Mouse (Mus musculus) G1E (cell line): ENCODE data around the gene Eral1. TPM values are rescaled to one million over a fixed set of nuclear protein-coding genes. Genes with fewer than 3 reads are reported as not detected.
A peak's percentile ranks its signal among the peaks of the same experiment; 100 is the strongest.
"Not testable (repeated sequence)": the region's sequence is repeated elsewhere in the genome, so short reads cannot be mapped to it uniquely, and the experiment has no call there.

Experiments used
- ATAC-seq: 2 replicates; pipeline ENCODE4 v1.8.0; 2016; ENCODE audit warnings: mild to moderate bottlenecking; ENCODE audit not compliant: insufficient number of reproducible peaks, poor library complexity, low FRiP score, severe bottlenecking; ENCODE audit errors: extremely low read depth
- DNase-seq: peaks from one replicate; pipeline ENCODE4 v3.0.0; 2012; ENCODE audit warnings: low spot score
- H3K27me3 ChIP-seq: 2 replicates; pipeline ENCODE4 v1.6.1; 2012; ENCODE audit warnings: mild to moderate bottlenecking, low read length, inconsistent platforms; ENCODE audit not compliant: insufficient read depth
- H3K36me3 ChIP-seq: replicated peaks from 2 replicates; pipeline ENCODE3; 2012; ENCODE audit warnings: mild to moderate bottlenecking, inconsistent platforms
- H3K4me1 ChIP-seq: 2 replicates; pipeline ENCODE4 v1.6.1; 2012; ENCODE audit warnings: low read depth, low read length, inconsistent platforms, mixed read lengths; ENCODE audit not compliant: insufficient read depth
- H3K4me3 ChIP-seq: 2 replicates; pipeline ENCODE4 v1.5.1; 2012; ENCODE audit warnings: low read depth, mild to moderate bottlenecking, inconsistent platforms, low read length, moderate library complexity, mixed read lengths
- H3K9me3 ChIP-seq: replicated peaks from 2 replicates; pipeline ENCODE4 v1.6.1; 2012; ENCODE audit warnings: inconsistent platforms
- CTCF ChIP-seq: IDR thresholded peaks from 2 replicates; pipeline ENCODE4 v1.5.1; 2012; ENCODE audit warnings: low read depth, low read length, inconsistent platforms, mixed read lengths
- GATA1 ChIP-seq: IDR thresholded peaks from 2 replicates; pipeline ENCODE4 v1.6.1; 2012; ENCODE audit warnings: borderline replicate concordance, low read length, inconsistent platforms, mixed read lengths
- GATA2 ChIP-seq: IDR thresholded peaks from 2 replicates; pipeline ENCODE4 v1.6.1; 2012; ENCODE audit warnings: low read depth, low read length, inconsistent platforms, borderline replicate concordance
- POLR2AphosphoS5 ChIP-seq: IDR thresholded peaks from 2 replicates; pipeline ENCODE4 v1.6.1; 2012; ENCODE audit warnings: low read depth, low read length, inconsistent platforms; ENCODE audit not compliant: insufficient replicate concordance
- TAL1 ChIP-seq: conservative IDR thresholded peaks from 2 replicates; pipeline ENCODE4 v1.6.1; 2012; ENCODE audit warnings: low read depth, low read length, inconsistent platforms, mixed read lengths
- polyA plus RNA-seq: library from polyadenylated mRNA; stranded (reverse); fragments of >175 nt; gene quantifications from 2 replicates; pipeline ENCODE4 v1.2.3, GENCODE M21; 2012
- total RNA-seq, 2 experiments: library from RNA; stranded (forward) in 1 of 2; stranded (reverse) in 1 of 2; fragments of 200-1000 nt in 1 of 2; fragments of >200 nt in 1 of 2; fragmentation: Nextera tagmentation in 1 of 2; gene quantifications; 2 replicates each; pipeline ENCODE4 v1.2.3; 2014 to 2017

Eral1 gene
- total and polyA plus RNA-seq, 3 experiments: 8.7 to 65.4 (median 35.7) TPM

DNA sequence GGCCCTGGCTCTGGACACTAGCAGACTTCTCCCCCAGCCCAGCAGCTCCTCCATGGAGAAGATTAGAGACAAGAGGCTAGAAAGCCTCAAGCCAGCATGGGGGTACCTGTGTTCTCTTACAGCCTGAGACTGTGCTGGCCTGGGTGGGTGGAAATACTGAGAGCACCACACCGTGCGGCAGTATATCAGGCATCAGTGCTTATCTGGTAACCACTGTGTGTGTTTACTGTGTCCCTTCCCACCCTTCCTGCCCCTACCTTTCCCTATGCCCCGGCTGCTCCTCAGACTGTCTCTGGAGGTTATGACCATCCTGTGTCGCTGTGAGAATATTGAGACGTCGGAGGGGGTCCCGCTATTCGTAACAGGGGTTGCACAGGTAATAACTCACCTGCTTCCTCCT is 27.1 kb downstream of the Eral1 start:
- TF ChIP-seq GATA1 (no peak), GATA2 (no peak), TAL1 (no peak), POLR2AphosphoS5 (no peak), CTCF (no peak)
- H3K4me1 ChIP-seq: peaks cover 8% of the 10 kb centered on the region
- ATAC-seq (no peak), DNase-seq (no peak)
- H3K27me3 ChIP-seq: no peaks in the 10 kb centered on the region
- H3K9me3 ChIP-seq: no peaks in the 10 kb centered on the region
- H3K4me3 ChIP-seq: no peak overlapping the region
- H3K36me3 ChIP-seq: peaks cover 43% of the 10 kb centered on the region

DNA sequence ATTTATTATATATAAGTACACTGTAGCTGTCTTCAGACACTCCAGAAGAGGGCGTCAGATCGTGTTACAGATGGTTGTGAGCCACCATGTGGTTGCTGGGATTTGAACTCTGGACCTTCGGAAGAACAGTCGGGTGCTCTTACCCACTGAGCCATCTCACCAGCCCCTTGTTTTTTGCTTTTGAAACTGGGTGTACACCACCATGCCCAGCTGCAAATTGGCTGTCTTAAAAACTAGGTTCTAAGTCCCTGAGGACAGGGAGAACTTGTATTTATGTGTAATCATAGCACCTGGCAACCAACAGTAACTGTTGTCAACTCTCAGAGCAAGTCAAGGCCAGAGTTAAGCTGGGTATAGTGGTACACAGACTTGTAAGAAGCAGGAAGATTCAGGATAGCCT is 31.5 kb downstream of the Eral1 start:
- DNase-seq, H3K9me3 ChIP-seq, H3K27me3 ChIP-seq, H3K4me3 ChIP-seq, ATAC-seq, H3K4me1 ChIP-seq: not testable (repeated sequence)
- peaks cover 16% of the 10 kb centered on the region for H3K36me3 ChIP-seq

- DNase-seq: no peak
- ATAC-seq: no peak
These were observed 35.4 kb downstream of the Eral1 start for GRCm38 (mm10) chr11:78044758-78045251.

DNA sequence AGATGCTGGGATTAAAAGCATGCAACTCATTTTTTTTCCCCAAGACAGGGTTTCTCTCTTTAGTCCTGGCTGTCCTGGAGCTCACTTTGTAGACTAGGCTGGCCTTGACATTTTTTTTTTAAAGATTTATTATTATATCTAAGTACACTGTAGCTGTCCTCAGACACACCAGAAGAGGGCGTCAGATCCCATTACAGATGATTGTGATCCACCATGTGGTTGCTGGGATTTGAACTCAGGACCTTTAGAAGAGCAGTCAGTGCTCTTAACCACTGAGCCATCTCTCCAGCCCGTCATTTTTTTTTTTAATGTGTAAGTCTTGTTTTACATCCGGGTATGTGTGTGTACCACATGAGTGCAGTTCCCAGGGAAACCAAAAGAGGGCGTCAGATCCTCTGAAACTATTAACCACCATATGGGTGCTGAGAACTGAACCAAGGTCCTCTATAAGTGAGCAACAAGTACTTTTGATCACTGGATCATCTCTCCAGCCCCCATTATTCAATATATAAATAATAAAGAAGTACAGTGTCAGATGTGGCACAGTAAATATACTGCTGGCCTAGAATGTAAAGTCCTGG is 37.8 kb downstream of the Eral1 start:
- peaks cover 16% of the 10 kb centered on the region for H3K36me3 ChIP-seq
- DNase-seq: not testable (repeated sequence)

More at GRCm38 (mm10) chr11:78044758-78045251, 35.4 kb downstream of the Eral1 start:
- Histone ChIP-seq H3K4me3 (no peak overlapping the region), H3K9me3 (no peaks in the 10 kb centered on the region), H3K4me1 (no peaks in the 10 kb centered on the region), H3K36me3 (peaks cover 12% of the 10 kb centered on the region), H3K27me3 (no peaks in the 10 kb centered on the region)
- TF ChIP-seq CTCF: no peak
- TF ChIP-seq TAL1: no peak
- no peak for TF ChIP-seq GATA2
- no peak for TF ChIP-seq GATA1
- no peak for TF ChIP-seq POLR2AphosphoS5

GRCm38 (mm10) chr11:78040878-78041277 is 39.3 kb downstream of the Eral1 start:
- H3K36me3 ChIP-seq: peaks cover 30% of the 10 kb centered on the region
- H3K4me3 ChIP-seq: no peak overlapping the region
- H3K27me3 ChIP-seq: no peaks in the 10 kb centered on the region
- DNase-seq: no peak
- ATAC-seq: no peak
- TF ChIP-seq TAL1 (no peak), GATA1 (no peak), GATA2 (no peak), POLR2AphosphoS5 (no peak), CTCF (no peak)
- peaks cover 24% of the 10 kb centered on the region for H3K4me1 ChIP-seq
- H3K9me3 ChIP-seq: no peaks in the 10 kb centered on the region

More for the DNA sequence above, 37.8 kb downstream of the Eral1 start:
- H3K27me3 ChIP-seq, ATAC-seq, H3K4me3 ChIP-seq, H3K9me3 ChIP-seq: not testable (repeated sequence)
- H3K4me1 ChIP-seq: peaks cover 14% of the 10 kb centered on the region

DNA sequence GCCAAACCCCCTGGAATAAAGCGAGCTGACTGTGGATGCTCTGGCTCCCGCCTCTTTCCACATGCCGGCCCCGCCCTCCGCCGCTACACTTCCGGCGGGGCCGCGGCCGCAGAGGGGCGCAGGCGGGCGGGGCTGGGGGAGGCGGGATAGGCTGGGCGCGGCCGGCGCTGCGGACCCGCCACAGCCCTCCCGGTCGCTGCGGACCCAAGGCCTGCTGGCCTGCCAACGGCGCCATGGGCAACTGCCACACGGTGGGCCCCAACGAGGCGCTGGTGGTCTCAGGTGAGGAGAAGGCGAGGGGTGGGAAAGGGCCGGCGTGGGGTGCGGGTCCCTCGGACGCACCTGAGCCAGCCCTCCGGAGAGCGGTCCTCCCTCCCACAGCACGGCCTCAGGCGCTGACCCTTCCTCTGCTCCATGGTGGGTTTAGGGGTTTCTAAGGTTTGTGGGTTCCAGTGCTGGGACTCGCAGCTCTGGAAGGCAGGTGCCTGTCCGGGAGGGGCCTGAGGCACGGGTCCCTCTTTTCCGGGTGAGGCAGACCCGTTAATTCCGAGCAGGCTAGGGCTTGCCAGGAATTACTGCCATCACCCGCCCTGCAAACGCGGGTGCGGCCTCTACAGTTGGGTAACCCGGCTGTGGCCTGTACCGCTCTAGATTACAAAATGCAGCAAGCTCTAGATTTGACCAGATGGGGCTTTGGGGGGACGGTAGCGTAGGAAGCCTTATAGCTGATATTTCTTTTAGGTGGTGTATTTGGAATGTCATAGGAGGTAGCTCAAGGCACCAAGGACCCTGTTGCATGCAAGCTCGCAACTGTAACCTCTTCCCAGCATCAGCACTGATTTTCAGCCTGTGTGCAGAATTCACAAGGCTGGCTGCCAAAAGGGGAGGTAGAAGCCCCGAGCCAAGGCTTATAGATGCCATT is 42.1 kb downstream of the Eral1 start, which contains the start of gene Flot2:
Gene Flot2 (plus strand): TSS at position 101 of the 922 bp plus-strand sequence.
- H3K4me3 ChIP-seq: peak within 1 kb of the TSS; percentile 81
- no peak; the same call in 1 of the 2 replicates for ATAC-seq
- DNase-seq: peak; percentile 74
- no peaks in the 10 kb centered on the region for H3K9me3 ChIP-seq
- no peaks in the 10 kb centered on the region for H3K27me3 ChIP-seq
- H3K36me3 ChIP-seq: peaks cover 47% of the 10 kb centered on the region
- H3K4me1 ChIP-seq: peaks cover 40% of the 10 kb centered on the region
- TF ChIP-seq CTCF (no peak), GATA1 (no peak), GATA2 (no peak), POLR2AphosphoS5 (no peak), TAL1 (no peak)

DNA sequence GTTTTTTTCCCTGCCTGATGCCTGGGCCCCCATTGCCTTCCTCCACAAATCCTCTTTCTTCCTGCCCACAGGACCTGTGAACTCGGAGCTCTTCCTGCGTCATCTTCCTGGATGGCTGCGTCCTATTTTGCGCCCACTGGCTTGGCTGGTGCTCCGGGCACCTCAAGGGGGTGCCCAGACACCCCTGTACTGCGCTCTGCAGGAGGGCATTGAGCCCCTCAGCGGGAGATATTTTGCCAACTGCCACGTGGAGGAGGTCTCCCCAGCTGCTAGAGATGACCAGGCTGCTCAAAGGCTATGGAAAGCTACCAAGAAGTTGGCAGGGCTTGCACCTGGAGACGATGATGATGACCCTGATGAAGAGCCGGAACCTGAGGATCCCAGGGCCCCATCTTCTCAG is 43.4 kb downstream of the Eral1 start:
- Histone ChIP-seq H3K36me3 (peaks cover 47% of the 10 kb centered on the region), H3K27me3 (no peaks in the 10 kb centered on the region), H3K4me3 (no peak overlapping the region), H3K9me3 (no peaks in the 10 kb centered on the region), H3K4me1 (peaks cover 53% of the 10 kb centered on the region)
- TF ChIP-seq GATA2 (no peak), CTCF (no peak), GATA1 (no peak), TAL1 (no peak), POLR2AphosphoS5 (no peak)
- ATAC-seq: no peak
- DNase-seq: no peak
